Comparison of ENCODE assay signal across 8 mouse cellular contexts in genomic region chr6:125163801-125164657, GRCm38 (mm10). TPM values are rescaled to one million over a fixed set of nuclear protein-coding genes. Genes with fewer than 3 reads are reported as not detected.
DNase-seq lines count a peak whose midpoint lies in the region; ATAC-seq and TF ChIP-seq lines count a peak whose summit lies in the region.

No protein-coding gene starts in this region.

- no peak for ATAC-seq in cerebellum, adult (ENCODE audit: insufficient number of reproducible peaks, low FRiP score, low TSS enrichment)
- ATAC-seq in heart, embryonic 11.5 days (replicated peaks; ENCODE audit: insufficient number of reproducible peaks, low FRiP score, low TSS enrichment) = no peak
- no peak for ATAC-seq in kidney, postnatal 0 days (replicated peaks; ENCODE audit: low FRiP score, low read depth)

- TF ChIP-seq CTCF in cerebellum, adult 2 months (IDR thresholded peaks at IDR 0.05; ENCODE audit: borderline replicate concordance, insufficient read depth, low read depth, low read length) = no peak
- TF ChIP-seq CTCF in kidney, postnatal 0 days (IDR thresholded peaks at IDR 0.05; ENCODE audit: low read depth) = no peak

- peak overlapping the region; percentile 94 for H3K4me2 ChIP-seq in heart, embryonic 11.5 days
- peak overlapping the region; percentile 87 for H3K4me2 ChIP-seq in kidney, postnatal 0 days (ENCODE audit: low read length)

- TF ChIP-seq POLR2A in cerebellum, adult 2 months (IDR thresholded peaks at IDR 0.05; ENCODE audit: borderline replicate concordance, insufficient read depth, low read length) = no peak

- DNase-seq in cerebellum, adult 2 months = peak; percentile 47 to 53
- DNase-seq in thymus, postnatal 25 days = peak; percentile 13
- no peak for DNase-seq in thymus, postnatal 10 days (ENCODE audit: low spot score in 2 of 2)
- peak; percentile 35 for DNase-seq in kidney, postnatal 0 days (ENCODE audit: low spot score)
- DNase-seq in midbrain, embryonic 10.5 days (ENCODE audit: low spot score) = peak; percentile 36
- no peak for DNase-seq in ovary, postnatal 36 days (ENCODE audit: low spot score)

- peaks cover 21% of the 10 kb centered on the region for H3K4me1 ChIP-seq in cerebellum, adult 2 months (ENCODE audit: control insufficient read depth, insufficient read depth, low read length)
- H3K4me1 ChIP-seq in heart, embryonic 11.5 days (ENCODE audit: control insufficient read depth, insufficient read depth, low read length) = peaks cover 30% of the 10 kb centered on the region
- H3K4me1 ChIP-seq in kidney, postnatal 0 days (replicated peaks; ENCODE audit: insufficient read depth, low read length) = peaks cover 29% of the 10 kb centered on the region
- H3K4me1 ChIP-seq in midbrain, embryonic 10.5 days = peaks cover 63% of the 10 kb centered on the region

- peak overlapping the region; percentile 86 for H3K27ac ChIP-seq in cerebellum, adult 2 months (ENCODE audit: insufficient read depth, low read length)
- H3K27ac ChIP-seq in heart, embryonic 11.5 days (ENCODE audit: low read depth, low read length) = peak overlapping the region; percentile 98
- peak overlapping the region; percentile 88 for H3K27ac ChIP-seq in kidney, postnatal 0 days
- H3K27ac ChIP-seq in midbrain, embryonic 10.5 days (replicated peaks) = peak overlapping the region; percentile 100

- no peaks in the 10 kb centered on the region for H3K27me3 ChIP-seq in cerebellum, adult 2 months (ENCODE audit: control insufficient read depth, insufficient read depth, low read length)
- H3K27me3 ChIP-seq in heart, embryonic 11.5 days (ENCODE audit: control insufficient read depth, insufficient read depth, low read length) = no peaks in the 10 kb centered on the region
- no peaks in the 10 kb centered on the region for H3K27me3 ChIP-seq in kidney, postnatal 0 days (ENCODE audit: insufficient read depth, low read length)
- H3K27me3 ChIP-seq in midbrain, embryonic 10.5 days (ENCODE audit: low read depth, poor library complexity, severe bottlenecking) = no peaks in the 10 kb centered on the region

- peak overlapping the region; percentile 100 for H3K9ac ChIP-seq in heart, embryonic 11.5 days (ENCODE audit: low read depth, low read length)
- peak overlapping the region; percentile 86 for H3K9ac ChIP-seq in kidney, postnatal 0 days (ENCODE audit: low read depth, low read length)

- 3% methylated on average over 20 of the region's 20 CpGs for WGBS in cerebellum, adult 2 months
- WGBS in heart, embryonic 11.5 days (ENCODE audit: insufficient replicate concordance) = 5% methylated on average over 20 of the region's 20 CpGs
- WGBS in kidney, postnatal 0 days = 2% methylated on average over 20 of the region's 20 CpGs
- WGBS in midbrain, embryonic 10.5 days = 9% methylated on average over 20 of the region's 20 CpGs

- H3K36me3 ChIP-seq in heart, embryonic 11.5 days (ENCODE audit: control insufficient read depth, insufficient read depth, low read length) = peaks cover 26% of the 10 kb centered on the region
- H3K36me3 ChIP-seq in kidney, postnatal 0 days (ENCODE audit: insufficient read depth, low read length) = peaks cover 18% of the 10 kb centered on the region
- peaks cover 83% of the 10 kb centered on the region for H3K36me3 ChIP-seq in midbrain, embryonic 10.5 days

- H3K9me3 ChIP-seq in heart, embryonic 11.5 days (replicated peaks; ENCODE audit: control insufficient read depth, low read length) = no peaks in the 10 kb centered on the region
- H3K9me3 ChIP-seq in kidney, postnatal 0 days (replicated peaks; ENCODE audit: low read length) = no peaks in the 10 kb centered on the region
- H3K9me3 ChIP-seq in midbrain, embryonic 10.5 days (replicated peaks) = no peaks in the 10 kb centered on the region

- peak overlapping the region; percentile 83 for H3K4me3 ChIP-seq in cerebellum, adult 2 months (replicated peaks; ENCODE audit: insufficient read depth, low read depth, low read length)
- peak overlapping the region; percentile 95 for H3K4me3 ChIP-seq in heart, embryonic 11.5 days (ENCODE audit: low read depth, low read length)
- H3K4me3 ChIP-seq in kidney, postnatal 0 days (replicated peaks; ENCODE audit: low read depth, low read length) = peak overlapping the region; percentile 86
- peak overlapping the region; percentile 98 for H3K4me3 ChIP-seq in midbrain, embryonic 10.5 days

RNA-seq across cellular contexts. Expression of gene Gapdh, which starts 2.2 kb away (rescaled TPM):
- 5,061 and 5,782 TPM in 2 replicates for polyA plus RNA-seq in cerebellum, adult 2 months (2012; rRNA removed)
- polyA plus RNA-seq in heart, embryonic 11.5 days (2014; fragmentation: Nextera tagmentation; extraction: Ambion mirVana) = 4,443 and 4,472 TPM in 2 replicates
- 1,529 and 1,548 TPM in 2 replicates for polyA plus RNA-seq in kidney, postnatal 0 days (2015; fragmentation: Nextera tagmentation; extraction: Ambion mirVana)
- 2,729 and 3,222 TPM in 2 replicates for polyA plus RNA-seq in midbrain, embryonic 10.5 days (2016; fragmentation: Nextera tagmentation; extraction: Ambion mirVana)

RNA-seq across cellular contexts. Expression of gene Iffo1, which starts 19.0 kb away (rescaled TPM):
- 95.4 and 96.0 TPM in 2 replicates for polyA plus RNA-seq in cerebellum, adult 2 months (2012; rRNA removed)
- polyA plus RNA-seq in heart, embryonic 11.5 days (2014; fragmentation: Nextera tagmentation; extraction: Ambion mirVana) = 6.7 and 11.0 TPM in 2 replicates
- polyA plus RNA-seq in kidney, postnatal 0 days (2015; fragmentation: Nextera tagmentation; extraction: Ambion mirVana) = 8.1 and 8.7 TPM in 2 replicates
- polyA plus RNA-seq in midbrain, embryonic 10.5 days (2016; fragmentation: Nextera tagmentation; extraction: Ambion mirVana) = 12.7 and 15.1 TPM in 2 replicates

RNA-seq across cellular contexts. Expression of gene Ncapd2, which starts 27.5 kb away (rescaled TPM):
- polyA plus RNA-seq in cerebellum, adult 2 months (2012; rRNA removed) = 80.8 and 85.4 TPM in 2 replicates
- polyA plus RNA-seq in heart, embryonic 11.5 days (2014; fragmentation: Nextera tagmentation; extraction: Ambion mirVana) = 82.3 and 84.0 TPM in 2 replicates
- 43.8 and 48.0 TPM in 2 replicates for polyA plus RNA-seq in kidney, postnatal 0 days (2015; fragmentation: Nextera tagmentation; extraction: Ambion mirVana)
- polyA plus RNA-seq in midbrain, embryonic 10.5 days (2016; fragmentation: Nextera tagmentation; extraction: Ambion mirVana) = 236 and 246 TPM in 2 replicates

RNA-seq across cellular contexts. Expression of gene Mrpl51, which starts 27.6 kb away (rescaled TPM):
- 61.6 and 70.4 TPM in 2 replicates for polyA plus RNA-seq in cerebellum, adult 2 months (2012; rRNA removed)
- 226 and 234 TPM in 2 replicates for polyA plus RNA-seq in heart, embryonic 11.5 days (2014; fragmentation: Nextera tagmentation; extraction: Ambion mirVana)
- 275 and 288 TPM in 2 replicates for polyA plus RNA-seq in kidney, postnatal 0 days (2015; fragmentation: Nextera tagmentation; extraction: Ambion mirVana)
- polyA plus RNA-seq in midbrain, embryonic 10.5 days (2016; fragmentation: Nextera tagmentation; extraction: Ambion mirVana) = 211 and 231 TPM in 2 replicates

RNA-seq across cellular contexts. Expression of gene Nop2, which starts 32.3 kb away (rescaled TPM):
- polyA plus RNA-seq in cerebellum, adult 2 months (2012; rRNA removed) = 24.5 and 24.9 TPM in 2 replicates
- polyA plus RNA-seq in heart, embryonic 11.5 days (2014; fragmentation: Nextera tagmentation; extraction: Ambion mirVana) = 50.7 and 52.9 TPM in 2 replicates
- 41.1 and 43.2 TPM in 2 replicates for polyA plus RNA-seq in kidney, postnatal 0 days (2015; fragmentation: Nextera tagmentation; extraction: Ambion mirVana)
- polyA plus RNA-seq in midbrain, embryonic 10.5 days (2016; fragmentation: Nextera tagmentation; extraction: Ambion mirVana) = 72.6 and 86.4 TPM in 2 replicates

Comparison
In these comparisons a context has a peak if more than half of its experiments do, and no peak if none do; other contexts are left out.
1. DNase-seq: peak in cerebellum, adult 2 months (2 of 2), thymus, postnatal 25 days (single experiment), kidney, postnatal 0 days (single experiment) and midbrain, embryonic 10.5 days (single experiment); none in thymus, postnatal 10 days (0 of 2) and ovary, postnatal 36 days (single experiment).
2. Peak in every context shown above with its lines, with median percentiles within 50 percentile points of each other: H3K27ac ChIP-seq and H3K4me3 ChIP-seq.